In the genomic region with DNA sequence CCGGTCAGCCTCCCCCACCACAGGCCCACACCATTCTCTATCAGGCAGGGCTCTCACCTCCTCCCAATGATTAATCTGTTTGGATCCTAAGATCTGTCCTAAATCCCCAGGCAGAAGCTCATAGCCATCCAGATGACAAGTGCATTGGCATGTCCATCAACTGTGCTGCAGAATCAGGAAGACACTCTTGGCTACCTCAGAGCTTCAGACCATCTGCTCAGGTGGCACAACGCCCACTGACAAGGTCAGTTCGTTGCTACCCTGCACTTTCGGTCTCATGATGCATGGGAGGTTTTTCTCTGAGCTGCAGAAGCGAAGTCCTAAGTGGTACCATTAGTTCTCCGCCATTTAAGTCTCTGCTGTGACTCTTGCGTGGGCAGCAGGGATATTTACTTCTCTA, we compare ENCODE assay signal across 28 mouse cellular contexts. TPM values are rescaled to one million over a fixed set of nuclear protein-coding genes. Genes with fewer than 3 reads are reported as not detected.
DNase-seq lines count a peak whose midpoint lies in the region; ATAC-seq lines count a peak whose summit lies in the region.
"Had no signal": no experiment of that assay in that cellular context is flagged by ENCODE, and none has a peak within 500 bp of the region (broad histone marks: within the 10 kb centered on the region; RNA-seq: fewer than 3 reads in every experiment).

No protein-coding gene starts in this region.

- peaks cover 17% of the 10 kb centered on the region for H3K36me3 ChIP-seq in megakaryocyte, embryonic 14.5 days (replicated peaks; ENCODE audit: low read length)
- H3K36me3 ChIP-seq: hindbrain, embryonic 15.5 days; intestine, embryonic 15.5 days; lung, embryonic 15.5 days; neural tube, embryonic 12.5 days had no signal

- H3K9me3 ChIP-seq in megakaryocyte, embryonic 14.5 days, result no peaks in the 10 kb centered on the region
- H3K9me3 ChIP-seq: hindbrain, embryonic 10.5 days; hindbrain, embryonic 15.5 days; intestine, embryonic 15.5 days; limb, embryonic 13.5 days; lung, embryonic 15.5 days; neural tube, embryonic 12.5 days had no signal

- intact Hi-C loops in gastrocnemius, postnatal 14 days (cut with DNase I; ENCODE audit: low total_unique reads), result no loop called here

- peak overlapping the region; percentile 17 for H3K4me3 ChIP-seq in megakaryocyte, embryonic 14.5 days (replicated peaks)
- H3K4me3 ChIP-seq: heart, adult 2 months; hindbrain, embryonic 10.5 days; hindbrain, embryonic 15.5 days; intestine, embryonic 15.5 days; left cerebral cortex, adult 2 months; limb, embryonic 13.5 days; lung, embryonic 15.5 days; myocyte; neural tube, embryonic 12.5 days had no signal

- peaks cover 9% of the 10 kb centered on the region for H3K27me3 ChIP-seq in megakaryocyte, embryonic 14.5 days (replicated peaks)
- H3K27me3 ChIP-seq: hindbrain, embryonic 15.5 days; intestine, embryonic 15.5 days; limb, embryonic 13.5 days; lung, embryonic 15.5 days; neural tube, embryonic 12.5 days had no signal

- H3K4me1 ChIP-seq in megakaryocyte, embryonic 14.5 days, result peaks cover 27% of the 10 kb centered on the region

- DNase-seq in cerebellum, adult 11-12 months, result peak; percentile 93
- peak; percentile 94 for DNase-seq in cerebellum, adult 9-11 months
- no peak for DNase-seq in layer of hippocampus, adult 9-11 months
- no peak for DNase-seq in T-cell, adult 2 months (ENCODE audit: low spot score)
- no peak for DNase-seq in gastrocnemius, postnatal 14 days
- DNase-seq: adrenal gland, postnatal 36 days; gastrocnemius, postnatal 25 days; heart, adult 2 months; heart, postnatal 14 days; kidney, adult 9 months; kidney, postnatal 14 days; lung, postnatal 4 days; right cerebral cortex, adult 18-20 months; spleen, adult 18-20 months; thymus, postnatal 14 days had no signal

- ATAC-seq in megakaryocyte, adult 5-6 weeks (ENCODE audit: poor library complexity, severe bottlenecking), result no peak
- ATAC-seq: CD4-positive, CD25-positive, alpha-beta regulatory T cell, adult 4 months; forebrain, embryonic 14.5 days; intestine, embryonic 15.5 days; midbrain, embryonic 16.5 days had no signal

RNA-seq across cellular contexts. Expression of a gene that starts 1.7 kb away (rescaled TPM):
- polyA plus RNA-seq in megakaryocyte, embryonic 14.5 days (2012; ENCODE audit: insufficient read depth, low replicate concordance), result 1.3 TPM in 1 of 2 replicates, not detected in the other
- 8.2 and 10.4 TPM in 2 replicates for total RNA-seq in megakaryocyte, adult 5-6 weeks (2015)
- 10.8 and 11.3 TPM in 2 replicates for total RNA-seq in megakaryocyte, adult 5-6 weeks (2017)
- total RNA-seq in gastrocnemius, postnatal 14 days (2021), result 10 to 100 TPM; 17.6 to 18.7 TPM

Comparison
In these comparisons a context has a peak if more than half of its experiments do, and no peak if none do; other contexts are left out.
1. DNase-seq: peak in cerebellum, adult 11-12 months (single experiment) and cerebellum, adult 9-11 months (single experiment); none in layer of hippocampus, adult 9-11 months (single experiment), T-cell, adult 2 months (single experiment) and gastrocnemius, postnatal 14 days (single experiment).